ENCODE assay signal across 9 mouse cellular contexts in the genomic region with DNA sequence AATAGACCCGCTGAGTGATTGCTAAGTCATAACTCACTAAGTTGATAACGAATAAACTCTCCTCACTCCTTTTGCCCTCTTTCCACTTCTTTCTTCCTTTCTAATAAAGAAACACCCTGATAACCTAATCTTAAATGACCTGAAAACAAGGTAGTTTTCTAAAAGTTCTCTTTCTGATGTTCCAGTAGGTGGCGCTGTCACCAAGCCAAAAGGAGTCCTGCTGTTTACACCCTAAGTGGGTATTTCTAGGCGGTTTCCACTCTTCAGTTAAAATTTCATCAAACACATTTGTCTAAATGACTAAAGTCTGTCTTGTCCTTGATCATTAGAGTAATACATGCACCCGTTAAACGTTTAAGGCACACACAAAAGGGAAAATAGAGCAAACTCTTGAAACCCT. TPM values are rescaled to one million over a fixed set of nuclear protein-coding genes. Genes with fewer than 3 reads are reported as not detected.
DNase-seq lines count a peak whose midpoint lies in the region; ATAC-seq lines count a peak whose summit lies in the region.
"Had no signal": no experiment of that assay in that cellular context is flagged by ENCODE, and none has a peak within 500 bp of the region (broad histone marks: within the 10 kb centered on the region; RNA-seq: fewer than 3 reads in every experiment).

No protein-coding gene starts in this region.

- H3K4me2 ChIP-seq in hindbrain, embryonic 14.5 days (replicated peaks) = no peak overlapping the region
- no peak overlapping the region for H3K4me2 ChIP-seq in hindbrain, embryonic 16.5 days (ENCODE audit: low read length)

- H3K9ac ChIP-seq in hindbrain, embryonic 14.5 days = no peak overlapping the region
- no peak overlapping the region for H3K9ac ChIP-seq in hindbrain, embryonic 16.5 days (ENCODE audit: low read depth, low read length)

- H3K36me3 ChIP-seq in hindbrain, embryonic 14.5 days (replicated peaks; ENCODE audit: control insufficient read depth, insufficient read depth) = no peaks in the 10 kb centered on the region
- no peaks in the 10 kb centered on the region for H3K36me3 ChIP-seq in hindbrain, embryonic 16.5 days (ENCODE audit: control insufficient read depth, insufficient read depth, low read length)

- H3K27ac ChIP-seq in hindbrain, embryonic 14.5 days = no peak overlapping the region
- H3K27ac ChIP-seq in hindbrain, embryonic 16.5 days (ENCODE audit: low read depth, low read length) = no peak overlapping the region

- WGBS in hindbrain, embryonic 14.5 days = 23% methylated on average over 6 of the region's 6 CpGs
- WGBS in hindbrain, embryonic 16.5 days = 20% methylated on average over 6 of the region's 6 CpGs

- no peak for ATAC-seq in hindbrain, embryonic 14.5 days (ENCODE audit: low FRiP score)
- no peak for ATAC-seq in hindbrain, embryonic 16.5 days

- no peaks in the 10 kb centered on the region for H3K9me3 ChIP-seq in hindbrain, embryonic 14.5 days (ENCODE audit: control insufficient read depth, low read length)
- H3K9me3 ChIP-seq in hindbrain, embryonic 16.5 days (ENCODE audit: control insufficient read depth, low read length) = no peaks in the 10 kb centered on the region

- no peaks in the 10 kb centered on the region for H3K4me1 ChIP-seq in hindbrain, embryonic 14.5 days (replicated peaks; ENCODE audit: control insufficient read depth, insufficient read depth, low read length)
- no peaks in the 10 kb centered on the region for H3K4me1 ChIP-seq in hindbrain, embryonic 16.5 days (ENCODE audit: control insufficient read depth, insufficient read depth, low read depth, low read length)

- no peak overlapping the region for H3K4me3 ChIP-seq in hindbrain, embryonic 14.5 days (replicated peaks; ENCODE audit: low read length)
- H3K4me3 ChIP-seq in hindbrain, embryonic 16.5 days (ENCODE audit: low read length) = no peak overlapping the region

- DNase-seq in hindbrain, embryonic 14.5 days (ENCODE audit: low spot score) = peak; percentile 69
- DNase-seq in urinary bladder, postnatal 14 days (ENCODE audit: low spot score) = peak; percentile 60
- DNase-seq in urinary bladder, postnatal 4 days (ENCODE audit: low spot score in 2 of 2) = no peak
- peak; percentile 75 for DNase-seq in embryo, embryonic 10 days (ENCODE audit: low spot score)
- DNase-seq in lung, postnatal 10 days = peak; percentile 38
- no peak for DNase-seq in cerebellum, adult 11 months
- no peak for DNase-seq in layer of hippocampus, adult 11-12 months (ENCODE audit: low spot score)

- no peaks in the 10 kb centered on the region for H3K27me3 ChIP-seq in hindbrain, embryonic 14.5 days (ENCODE audit: control insufficient read depth, insufficient read depth, low read length)
- no peaks in the 10 kb centered on the region for H3K27me3 ChIP-seq in hindbrain, embryonic 16.5 days (replicated peaks; ENCODE audit: control insufficient read depth, insufficient read depth, low read length)

RNA-seq across cellular contexts. Expression of gene Krt12, which starts 8.8 kb away (rescaled TPM):
- polyA plus RNA-seq in hindbrain, embryonic 14.5 days (2014; fragmentation: Nextera tagmentation; extraction: Ambion mirVana) = not detected in 2 replicates
- polyA plus RNA-seq in hindbrain, embryonic 16.5 days (2015; fragmentation: Nextera tagmentation; extraction: Ambion mirVana) = 0.19 TPM in 1 of 2 replicates, not detected in the other

RNA-seq across cellular contexts. Expression of gene Krt10, which starts 24.1 kb away (rescaled TPM):
- 31.7 and 39.9 TPM in 2 replicates for polyA plus RNA-seq in hindbrain, embryonic 14.5 days (2014; fragmentation: Nextera tagmentation; extraction: Ambion mirVana)
- polyA plus RNA-seq in hindbrain, embryonic 16.5 days (2015; fragmentation: Nextera tagmentation; extraction: Ambion mirVana) = 22.8 and 27.5 TPM in 2 replicates

RNA-seq across cellular contexts. Expression of gene Krt20, which starts 24.7 kb away (rescaled TPM):
- polyA plus RNA-seq in hindbrain, embryonic 14.5 days (2014; fragmentation: Nextera tagmentation; extraction: Ambion mirVana) = 0.14 TPM in 1 of 2 replicates, not detected in the other
- 0.10 and 0.19 TPM in 2 replicates for polyA plus RNA-seq in hindbrain, embryonic 16.5 days (2015; fragmentation: Nextera tagmentation; extraction: Ambion mirVana)

RNA-seq across cellular contexts. Expression of gene Krt28, which starts 38.5 kb away (rescaled TPM):
- 0.38 and 0.59 TPM in 2 replicates for polyA plus RNA-seq in hindbrain, embryonic 14.5 days (2014; fragmentation: Nextera tagmentation; extraction: Ambion mirVana)
- polyA plus RNA-seq in hindbrain, embryonic 16.5 days (2015; fragmentation: Nextera tagmentation; extraction: Ambion mirVana) = 0.52 and 0.55 TPM in 2 replicates
- polyA plus RNA-seq: spleen, adult 2 months had no signal

Comparison
In these comparisons a context has a peak if more than half of its experiments do, and no peak if none do; other contexts are left out.
1. DNase-seq: peak in hindbrain, embryonic 14.5 days (single experiment), urinary bladder, postnatal 14 days (single experiment), embryo, embryonic 10 days (single experiment) and lung, postnatal 10 days (single experiment); none in urinary bladder, postnatal 4 days (0 of 2), cerebellum, adult 11 months (single experiment) and layer of hippocampus, adult 11-12 months (single experiment).